Mouse (Mus musculus) CH12F3 (cell line): ENCODE measurements at regions not wholly inside any gene's neighbourhood (a gene's known extent, or its start where the extent isn't known, plus 50 kb on each side); places are given as distances from the start of the nearest gene placed in this dataset.

Experiments
- in situ Hi-C: fragments of 300-500 bp; cut with MboI; formaldehyde crosslinking; loops from 2 replicates; pipeline ENCODE4 v1.14.3; 2020; ENCODE audit warnings: low sequenced_read_pairs

GRCm38 (mm10) chr19:16075512-16076086 lies 57.0 kb upstream of the Gnaq start:
- in situ Hi-C loops = no loop called here

- in situ Hi-C loops = no loop called here
Measured at GRCm38 (mm10) chr19:16075026-16075425, 57.6 kb upstream of the Gnaq start.

GRCm38 (mm10) chr19:16067314-16067713 lies 65.3 kb upstream of the Gnaq start:
- in situ Hi-C loops = loop anchor here (25.0 kb wide), 1 partner anchor 520 kb away; no protein-coding TSS in a partner anchor

GRCm38 (mm10) chr19:16064911-16065310 lies 67.7 kb upstream of the Gnaq start:
- in situ Hi-C loops = loop anchor here (25.0 kb wide), 1 partner anchor 522 kb away; no protein-coding TSS in a partner anchor

GRCm38 (mm10) chr19:16063916-16064580 lies 68.6 kb upstream of the Gnaq start:
- in situ Hi-C loops = loop anchor here (25.0 kb wide), 1 partner anchor 523 kb away; no protein-coding TSS in a partner anchor

- in situ Hi-C loops = loop anchor here (25.0 kb wide), 1 partner anchor 524 kb away; no protein-coding TSS in a partner anchor
Measured at GRCm38 (mm10) chr19:16063533-16063915, 69.1 kb upstream of the Gnaq start.

- in situ Hi-C loops = loop anchor here (25.0 kb wide), 1 partner anchor 525 kb away; no protein-coding TSS in a partner anchor
Measured at GRCm38 (mm10) chr19:16061821-16062220, 70.8 kb upstream of the Gnaq start.

GRCm38 (mm10) chr19:16059026-16059425 lies 73.6 kb upstream of the Gnaq start:
- in situ Hi-C loops = loop anchor here (25.0 kb wide), 1 partner anchor 528 kb away; no protein-coding TSS in a partner anchor

GRCm38 (mm10) chr19:16050220-16051055 lies 65.6 kb upstream of the Cep78 start:
- in situ Hi-C loops = loop anchor here (25.0 kb wide), 1 partner anchor 537 kb away; no protein-coding TSS in a partner anchor

GRCm38 (mm10) chr19:16049646-16050045 lies 64.9 kb upstream of the Cep78 start:
- in situ Hi-C loops = loop anchor here (25.0 kb wide), 1 partner anchor 538 kb away; no protein-coding TSS in a partner anchor

- in situ Hi-C loops = no loop called here
Measured at GRCm38 (mm10) chr19:16046977-16047376, 62.2 kb upstream of the Cep78 start.

GRCm38 (mm10) chr19:16045261-16045660 lies 60.5 kb upstream of the Cep78 start:
- in situ Hi-C loops = no loop called here

- in situ Hi-C loops = no loop called here
Measured at GRCm38 (mm10) chr19:16044169-16044568, 59.4 kb upstream of the Cep78 start.

- in situ Hi-C loops = no loop called here
Measured at GRCm38 (mm10) chr19:16043007-16043406, 58.2 kb upstream of the Cep78 start.

- in situ Hi-C loops = no loop called here
Measured at GRCm38 (mm10) chr19:16041891-16042290, 57.1 kb upstream of the Cep78 start.

GRCm38 (mm10) chr19:16037806-16038205 lies 53.0 kb upstream of the Cep78 start:
- in situ Hi-C loops = no loop called here
